Mouse (Mus musculus): Measurements from ENCODE around the gene Zfp777. TPM values are rescaled to one million over a fixed set of nuclear protein-coding genes. Genes with fewer than 3 reads are reported as not detected.

Zfp777 gene
- polyA plus RNA-seq, 1 experiment from 2014 or later: 8.2 TPM

GRCm38 (mm10) chr6:48063940-48064339 lies 15.2 kb upstream of the Zfp777 start:
- no peaks in the 10 kb centered on the region for H3K4me1 ChIP-seq
- no peaks in the 10 kb centered on the region for H3K27me3 ChIP-seq
- H3K9ac ChIP-seq: no peak overlapping the region
- H3K36me3 ChIP-seq: peaks cover 66% of the 10 kb centered on the region
- H3K4me2 ChIP-seq: no peak overlapping the region
- H3K27ac ChIP-seq: no peak overlapping the region
- H3K4me3 ChIP-seq: no peak overlapping the region
- ATAC-seq (ENCODE audit: borderline replicate concordance, extremely low read depth, low FRiP score, low TSS enrichment): peak; percentile 42; the same call in 1 of the 2 replicates
- no peaks in the 10 kb centered on the region for H3K9me3 ChIP-seq
- WGBS: 95% methylated on average over 28 of the region's 28 CpGs

- Histone ChIP-seq H3K27me3 (no peaks in the 10 kb centered on the region), H3K36me3 (peaks cover 41% of the 10 kb centered on the region), H3K9me3 (no peaks in the 10 kb centered on the region), H3K4me2 (no peak overlapping the region), H3K27ac (no peak overlapping the region), H3K9ac (no peak overlapping the region), H3K4me1 (no peaks in the 10 kb centered on the region), H3K4me3 (no peak overlapping the region)
- ATAC-seq (ENCODE audit: borderline replicate concordance, extremely low read depth, low FRiP score, low TSS enrichment): no peak
- WGBS: 94% methylated on average over 1 of the region's 1 CpGs
These were observed 12.2 kb upstream of the Zfp777 start for GRCm38 (mm10) chr6:48060895-48061294.

GRCm38 (mm10) chr6:48060421-48060820 lies 11.7 kb upstream of the Zfp777 start:
- H3K4me1 ChIP-seq: no peaks in the 10 kb centered on the region
- H3K9me3 ChIP-seq: no peaks in the 10 kb centered on the region
- no peak overlapping the region for H3K9ac ChIP-seq
- no peak overlapping the region for H3K27ac ChIP-seq
- no peaks in the 10 kb centered on the region for H3K27me3 ChIP-seq
- no peak for ATAC-seq (ENCODE audit: borderline replicate concordance, extremely low read depth, low FRiP score, low TSS enrichment)
- H3K36me3 ChIP-seq: peaks cover 36% of the 10 kb centered on the region
- WGBS: 73% methylated on average over 2 of the region's 2 CpGs
- no peak overlapping the region for H3K4me2 ChIP-seq
- no peak overlapping the region for H3K4me3 ChIP-seq

- H3K36me3 ChIP-seq: no peaks in the 10 kb centered on the region
- H3K4me3 ChIP-seq: no peak overlapping the region
- H3K4me1 ChIP-seq: 0 out of 2 replicates have a peak, but pooled peaks cover 10% of the 10 kb centered on the region
- H3K4me2 ChIP-seq: no peak overlapping the region
- no peak overlapping the region for H3K27ac ChIP-seq
- no peak for ATAC-seq (ENCODE audit: borderline replicate concordance, extremely low read depth, low FRiP score, low TSS enrichment)
- 85% methylated on average over 6 of the region's 6 CpGs for WGBS
- no peaks in the 10 kb centered on the region for H3K9me3 ChIP-seq
- no peaks in the 10 kb centered on the region for H3K27me3 ChIP-seq
- H3K9ac ChIP-seq: no peak overlapping the region
These were observed 3.4 kb upstream of the Zfp777 start for GRCm38 (mm10) chr6:48052136-48052535.

- Histone ChIP-seq H3K4me3 (no peak overlapping the region), H3K9me3 (no peaks in the 10 kb centered on the region), H3K36me3 (no peaks in the 10 kb centered on the region), H3K4me1 (0 out of 2 replicates have a peak, but pooled peaks cover 14% of the 10 kb centered on the region), H3K27me3 (no peaks in the 10 kb centered on the region), H3K9ac (no peak overlapping the region), H3K4me2 (no peak overlapping the region), H3K27ac (no peak overlapping the region)
- ATAC-seq (ENCODE audit: borderline replicate concordance, extremely low read depth, low FRiP score, low TSS enrichment): no peak
- WGBS: 84% methylated on average over 2 of the region's 2 CpGs
These were observed 3.0 kb upstream of the Zfp777 start for GRCm38 (mm10) chr6:48051666-48052065.

GRCm38 (mm10) chr6:48049273-48050065 lies 758 bp upstream of the Zfp777 start:
- 0 out of 2 replicates have a peak, but pooled peaks cover 16% of the 10 kb centered on the region for H3K4me1 ChIP-seq
- no peak for ATAC-seq (ENCODE audit: borderline replicate concordance, extremely low read depth, low FRiP score, low TSS enrichment)
- H3K9me3 ChIP-seq: no peaks in the 10 kb centered on the region
- H3K4me2 ChIP-seq: peak overlapping the region; percentile 93
- peak overlapping the region; percentile 81 for H3K9ac ChIP-seq
- peak overlapping the region; percentile 94; the same call in 1 of the 2 replicates for H3K27ac ChIP-seq
- H3K36me3 ChIP-seq: peaks cover 1% of the 10 kb centered on the region; the same call in 1 of the 2 replicates
- H3K27me3 ChIP-seq: no peaks in the 10 kb centered on the region
- 49% methylated on average over 9 of the region's 9 CpGs for whole genome bisulfite sequencing
- peak overlapping the region; percentile 89 for H3K4me3 ChIP-seq

GRCm38 (mm10) chr6:48047450-48048351 lies 1.0 kb downstream of the Zfp777 start:
- Histone ChIP-seq H3K4me2 (peak overlapping the region; percentile 93), H3K9me3 (no peaks in the 10 kb centered on the region), H3K4me1 (0 out of 2 replicates have a peak, but pooled peaks cover 16% of the 10 kb centered on the region), H3K4me3 (peak overlapping the region; percentile 89), H3K9ac (peak overlapping the region; percentile 81), H3K27ac (peak overlapping the region; percentile 94), H3K27me3 (no peaks in the 10 kb centered on the region), H3K36me3 (peaks cover 19% of the 10 kb centered on the region)
- peak; percentile 63; the same call in 1 of the 2 replicates for ATAC-seq (ENCODE audit: borderline replicate concordance, extremely low read depth, low FRiP score, low TSS enrichment)
- 1% methylated on average over 117 of the region's 150 CpGs for WGBS

- no peak for ATAC-seq (ENCODE audit: borderline replicate concordance, extremely low read depth, low FRiP score, low TSS enrichment)
- H3K4me2 ChIP-seq: peak overlapping the region; percentile 93
- H3K9ac ChIP-seq: peak overlapping the region; percentile 81
- 4% methylated on average over 12 of the region's 12 CpGs for WGBS
- H3K27ac ChIP-seq: no peak overlapping the region
- no peaks in the 10 kb centered on the region for H3K27me3 ChIP-seq
- peak overlapping the region; percentile 89 for H3K4me3 ChIP-seq
- no peaks in the 10 kb centered on the region for H3K9me3 ChIP-seq
- 0 out of 2 replicates have a peak, but pooled peaks cover 16% of the 10 kb centered on the region for H3K4me1 ChIP-seq
- H3K36me3 ChIP-seq: peaks cover 21% of the 10 kb centered on the region
These were observed 1.6 kb downstream of the Zfp777 start for GRCm38 (mm10) chr6:48047114-48047449.

GRCm38 (mm10) chr6:48032661-48033060 lies 16.1 kb downstream of the Zfp777 start:
- H3K4me2 ChIP-seq: no peak overlapping the region
- no peak for ATAC-seq (ENCODE audit: borderline replicate concordance, extremely low read depth, low FRiP score, low TSS enrichment)
- no peaks in the 10 kb centered on the region for H3K4me1 ChIP-seq
- no peaks in the 10 kb centered on the region for H3K9me3 ChIP-seq
- H3K27me3 ChIP-seq: no peaks in the 10 kb centered on the region
- H3K9ac ChIP-seq: no peak overlapping the region
- H3K36me3 ChIP-seq: peaks cover 85% of the 10 kb centered on the region
- H3K4me3 ChIP-seq: no peak overlapping the region
- H3K27ac ChIP-seq: no peak overlapping the region

GRCm38 (mm10) chr6:48025905-48026660 lies 22.6 kb downstream of the Zfp777 start:
- 89% methylated on average over 10 of the region's 10 CpGs for WGBS
- Histone ChIP-seq H3K9ac (no peak overlapping the region), H3K27me3 (no peaks in the 10 kb centered on the region), H3K36me3 (peaks cover 84% of the 10 kb centered on the region), H3K4me1 (no peaks in the 10 kb centered on the region), H3K4me2 (no peak overlapping the region), H3K9me3 (peaks cover 19% of the 10 kb centered on the region), H3K4me3 (no peak overlapping the region), H3K27ac (no peak overlapping the region)
- no peak for ATAC-seq (ENCODE audit: borderline replicate concordance, extremely low read depth, low FRiP score, low TSS enrichment)

- Histone ChIP-seq H3K27me3 (no peaks in the 10 kb centered on the region), H3K4me2 (no peak overlapping the region), H3K9ac (no peak overlapping the region), H3K36me3 (peaks cover 73% of the 10 kb centered on the region), H3K4me1 (no peaks in the 10 kb centered on the region), H3K4me3 (no peak overlapping the region), H3K27ac (no peak overlapping the region), H3K9me3 (peaks cover 19% of the 10 kb centered on the region)
- 84% methylated on average over 21 of the region's 21 CpGs for WGBS
- no peak; the same call in 1 of the 2 replicates for ATAC-seq (ENCODE audit: borderline replicate concordance, extremely low read depth, low FRiP score, low TSS enrichment)
These were observed 23.7 kb downstream of the Zfp777 start for GRCm38 (mm10) chr6:48024994-48025345.

All from lung, embryonic 15.5 days (tissue).